Mouse (Mus musculus): ENCODE data around the gene Pnkd. TPM values are rescaled to one million over a fixed set of nuclear protein-coding genes. Genes with fewer than 3 reads are reported as not detected.

Pnkd gene
- total and polyA plus RNA-seq, 3 experiments = 52.5 to 64.2 TPM; not detected in 1

DNA sequence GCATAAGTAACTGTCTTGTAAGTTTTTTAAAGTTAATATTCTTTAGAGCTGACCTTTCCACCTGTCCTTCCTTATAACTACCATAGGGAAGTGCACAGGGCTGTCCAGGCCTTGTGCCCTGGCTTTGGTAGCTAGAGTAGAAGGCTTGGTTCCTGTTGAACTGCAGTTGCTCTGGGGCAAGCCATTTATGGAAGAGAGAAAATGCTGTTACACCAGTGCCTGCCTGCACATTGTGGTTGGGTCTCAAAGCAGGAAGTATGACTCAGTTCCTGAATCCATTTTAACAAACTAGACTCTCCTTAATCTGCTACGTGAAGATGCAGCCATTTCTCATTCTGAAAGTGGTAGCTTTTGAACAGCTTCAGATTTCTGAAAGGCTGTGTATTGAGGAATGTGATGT lies 35.9 kb upstream of the Pnkd start:
- no peak overlapping the region for H3K4me3 ChIP-seq (ENCODE audit: control insufficient read depth in 1 of 2, insufficient read depth in 1 of 2, low read depth in 2 of 2, low read length in 2 of 2)
- no peak for TF ChIP-seq ZNF384 (IDR thresholded peaks at IDR 0.05; ENCODE audit: low read depth, low read length)
- no peak for TF ChIP-seq POLR2AphosphoS2 (IDR thresholded peaks at IDR 0.05; ENCODE audit: low read length)
- peak; percentile 66; the same call in 1 of the 2 replicates for TF ChIP-seq ETS1 (IDR thresholded peaks at IDR 0.05; ENCODE audit: low read depth, low read length)
- no peak for TF ChIP-seq BHLHE40 (IDR thresholded peaks at IDR 0.05; ENCODE audit: borderline replicate concordance, low read depth, low read length)
- TF ChIP-seq NRF1 (IDR thresholded peaks at IDR 0.05; ENCODE audit: insufficient read depth, low read depth, low read length, poor library complexity, severe bottlenecking) = no peak
- peak in 1 of 2 experiments; percentile 45; a peak in 1 of 4 replicates for TF ChIP-seq POLR2A (IDR thresholded peaks at IDR 0.05; ENCODE audit: control insufficient read depth in 1 of 2, insufficient read depth in 1 of 2, low read depth in 1 of 2, low read length in 2 of 2, poor library complexity in 1 of 2)
- TF ChIP-seq MXI1 (IDR thresholded peaks at IDR 0.05; ENCODE audit: low read depth, low read length) = no peak
- no peak for TF ChIP-seq GATA1 (IDR thresholded peaks at IDR 0.05; ENCODE audit: low read depth, low read length)
- no peak for TF ChIP-seq ZKSCAN1 (IDR thresholded peaks at IDR 0.05; ENCODE audit: low read depth, low read length)
- TF ChIP-seq JUND (IDR thresholded peaks at IDR 0.05; ENCODE audit: low read depth, low read length) = peak; percentile 84
- TF ChIP-seq KAT2A (conservative IDR thresholded peaks at IDR 0.05; ENCODE audit: low read depth, low read length) = no peak
- peak; percentile 46 to 74; a peak in 3 of 4 replicates for TF ChIP-seq EP300 (IDR thresholded peaks at IDR 0.05; ENCODE audit: low read depth in 1 of 2, low read length in 2 of 2)
- peak; percentile 68; the same call in 1 of the 2 replicates for TF ChIP-seq TBP (IDR thresholded peaks at IDR 0.05; ENCODE audit: low read depth, low read length)
- no peak for TF ChIP-seq CTCF (IDR thresholded peaks at IDR 0.05 in 2 of 3, conservative IDR thresholded peaks at IDR 0.05 in 1 of 3; ENCODE audit: control insufficient read depth in 1 of 3, insufficient read depth in 1 of 3, low read depth in 2 of 3, low read length in 3 of 3, poor library complexity in 1 of 3, severe bottlenecking in 1 of 3)
- TF ChIP-seq E2F4 (IDR thresholded peaks at IDR 0.05; ENCODE audit: borderline replicate concordance, low read depth, low read length) = no peak
- TF ChIP-seq ELF1 (IDR thresholded peaks at IDR 0.05; ENCODE audit: low read depth, low read length) = peak; percentile 69
- TF ChIP-seq MAFK (IDR thresholded peaks at IDR 0.05; ENCODE audit: borderline replicate concordance, low read depth, low read length) = no peak
- peak; percentile 68; the same call in 1 of the 2 replicates for TF ChIP-seq SIN3A (IDR thresholded peaks at IDR 0.05; ENCODE audit: low read length)
- peak; percentile 68 for TF ChIP-seq MYC (IDR thresholded peaks at IDR 0.05; ENCODE audit: low read depth, low read length)
- TF ChIP-seq POLR2AphosphoS5 (IDR thresholded peaks at IDR 0.05; ENCODE audit: borderline replicate concordance, low read depth, low read length) = no peak
- TF ChIP-seq HCFC1 (IDR thresholded peaks at IDR 0.05; ENCODE audit: low read depth, low read length) = peak; percentile 62
- no peak for TF ChIP-seq MEF2A (IDR thresholded peaks at IDR 0.05; ENCODE audit: extremely low read depth, insufficient replicate concordance, low read depth, low read length, poor library complexity, severe bottlenecking)
- peak; percentile 49; the same call in 1 of the 2 replicates for TF ChIP-seq RCOR1 (IDR thresholded peaks at IDR 0.05; ENCODE audit: low read depth, low read length)
- no peaks in the 10 kb centered on the region for H3K9me3 ChIP-seq (replicated peaks; ENCODE audit: insufficient read depth, low read length)
- no peaks in the 10 kb centered on the region for H3K27me3 ChIP-seq (ENCODE audit: control insufficient read depth in 1 of 2, insufficient read depth in 2 of 2, low read length in 2 of 2)
- DNase-seq (ENCODE audit: low read depth, low spot score) = peak; percentile 88
- peak overlapping the region; percentile 44 for H3K27ac ChIP-seq (ENCODE audit: control insufficient read depth, low read depth, low read length)
- no peak overlapping the region for H3K9ac ChIP-seq (ENCODE audit: control insufficient read depth, low read depth, low read length, poor library complexity, severe bottlenecking)
- peaks cover 24 to 41% of the 10 kb centered on the region in 2 experiments for H3K36me3 ChIP-seq (ENCODE audit: control insufficient read depth in 1 of 2, insufficient read depth in 2 of 2, low read length in 2 of 2)
- peaks cover 17% of the 10 kb centered on the region in 2 experiments for H3K4me1 ChIP-seq (ENCODE audit: control insufficient read depth in 1 of 2, insufficient read depth in 2 of 2, low read length in 2 of 2)
- peaks cover 26% of the 10 kb centered on the region for H3K79me2 ChIP-seq (ENCODE audit: control insufficient read depth, insufficient read depth, low read length, poor library complexity)

Data from MEL (cell line).